Mouse (Mus musculus) forebrain, embryonic 11.5 days (tissue): ENCODE measurements at regions not wholly inside any gene's neighbourhood (a gene's known extent, or its start where the extent isn't known, plus 50 kb on each side); places are given as distances from the start of the nearest gene placed in this dataset.

Source experiments
- ATAC-seq: fragments of 200-750 bp; cut with Nextera tagmentation; replicated peaks from 2 replicates; pipeline ENCODE4 v1.8.0; 2017; ENCODE audit warnings: moderate TSS enrichment; ENCODE audit not compliant: low FRiP score
- DNase-seq: peaks from one replicate; pipeline ENCODE4 v3.0.0-alpha.2; 2017; ENCODE audit warnings: low spot score
- H3K27ac ChIP-seq: fragments of 300-500 bp; sonication (generic); 2 replicates; pipeline ENCODE4 v1.5.1; 2014; ENCODE audit warnings: low read depth, low read length
- H3K27me3 ChIP-seq: fragments of 300-500 bp; sonication (generic); 2 replicates; pipeline ENCODE4 v1.6.1; 2014; ENCODE audit warnings: mild to moderate bottlenecking, low read length, mixed read lengths; ENCODE audit not compliant: control insufficient read depth, insufficient read depth
- H3K36me3 ChIP-seq: fragments of 300-500 bp; sonication (generic); 2 replicates; pipeline ENCODE4 v1.6.1; 2014; ENCODE audit warnings: mild to moderate bottlenecking, low read length, moderate library complexity, mixed read lengths; ENCODE audit not compliant: control insufficient read depth, insufficient read depth
- H3K4me1 ChIP-seq: fragments of 300-500 bp; sonication (generic); replicated peaks from 2 replicates; pipeline ENCODE4 v1.6.1; 2014; ENCODE audit warnings: low read length, mixed read lengths; ENCODE audit not compliant: control insufficient read depth, insufficient read depth
- H3K4me2 ChIP-seq: fragments of 300-500 bp; sonication (generic); 2 replicates; pipeline ENCODE4 v1.6.1; 2014; ENCODE audit warnings: low read depth, mild to moderate bottlenecking, low read length, moderate library complexity, mixed read lengths; ENCODE audit not compliant: severe bottlenecking
- H3K4me3 ChIP-seq: fragments of 300-500 bp; sonication (generic); 2 replicates; pipeline ENCODE4 v1.5.1; 2014; ENCODE audit warnings: low read depth, low read length
- H3K9ac ChIP-seq: fragments of 300-500 bp; sonication (generic); 2 replicates; pipeline ENCODE4 v1.6.1; 2014; ENCODE audit warnings: low read length
- H3K9me3 ChIP-seq: fragments of 300-500 bp; sonication (generic); 2 replicates; pipeline ENCODE4 v1.6.1; 2016; ENCODE audit warnings: low read length, mixed read lengths; ENCODE audit not compliant: control insufficient read depth
- WGBS: fragments of 180-500 bp; shearing (Covaris S2); extraction: QIAGEN DNeasy Blood & Tissue Kit; methylation state at CpG from one replicate; pipeline ENCODE4 v1.1.7; 2014; 5-methylcytosine and 5-hydroxymethylcytosine counted together

DNA sequence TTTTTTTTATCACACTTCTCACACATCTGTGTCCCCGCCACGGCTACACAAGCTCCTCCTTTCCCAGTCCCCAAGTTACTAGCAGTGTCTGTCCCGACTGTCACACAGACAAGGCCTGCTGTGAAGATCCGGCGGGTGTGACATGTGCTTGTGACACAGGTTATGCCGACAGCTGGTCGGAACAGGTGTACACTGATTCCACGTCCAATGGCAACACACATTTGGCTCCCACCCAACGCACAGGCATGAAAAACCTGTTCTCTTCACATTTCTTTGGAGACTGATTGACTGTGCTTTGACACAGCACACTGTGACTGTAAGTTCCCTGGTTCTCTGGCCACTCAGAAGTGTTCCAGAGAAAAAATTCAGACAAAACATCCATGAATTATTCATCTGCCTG lies 281.4 kb downstream of the En1 start:
- WGBS: 74% methylated on average over 9 of the region's 9 CpGs
- H3K27me3 ChIP-seq: no peaks in the 10 kb centered on the region
- H3K9ac ChIP-seq: no peak overlapping the region
- H3K9me3 ChIP-seq: no peaks in the 10 kb centered on the region
- no peaks in the 10 kb centered on the region for H3K36me3 ChIP-seq
- H3K4me2 ChIP-seq: no peak overlapping the region
- DNase-seq (no peak), ATAC-seq (peak; percentile 36; the same call in 1 of the 2 replicates)
- no peaks in the 10 kb centered on the region for H3K4me1 ChIP-seq
- no peak overlapping the region for H3K4me3 ChIP-seq
- H3K27ac ChIP-seq: no peak overlapping the region

DNA sequence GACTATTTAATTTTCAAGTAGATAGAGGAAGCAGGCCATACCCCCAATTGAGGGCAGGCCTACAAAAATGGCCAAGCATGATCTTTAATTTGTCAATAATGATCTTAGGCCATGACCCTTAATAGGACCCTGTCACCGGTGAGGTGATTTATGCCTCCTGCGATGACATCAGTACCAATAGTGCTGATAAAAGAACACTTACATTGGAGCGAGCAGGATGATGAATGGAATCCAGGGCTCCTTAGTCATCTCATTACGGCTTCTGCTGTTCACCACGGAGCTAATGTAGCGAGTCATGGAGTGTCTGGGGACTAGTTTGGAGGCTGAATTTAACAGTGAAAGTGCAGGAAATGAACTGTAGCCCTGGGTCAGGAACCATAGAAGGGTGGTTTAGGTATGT lies 308.6 kb downstream of the En1 start:
- no peaks in the 10 kb centered on the region for H3K4me1 ChIP-seq
- H3K36me3 ChIP-seq: no peaks in the 10 kb centered on the region
- ATAC-seq (no peak), DNase-seq (no peak)
- H3K4me2 ChIP-seq: no peak overlapping the region
- H3K27me3 ChIP-seq: no peaks in the 10 kb centered on the region
- no peak overlapping the region for H3K27ac ChIP-seq
- H3K4me3 ChIP-seq: no peak overlapping the region
- no peaks in the 10 kb centered on the region for H3K9me3 ChIP-seq
- no peak overlapping the region for H3K9ac ChIP-seq
- 75% methylated on average over 6 of the region's 6 CpGs for WGBS

DNA sequence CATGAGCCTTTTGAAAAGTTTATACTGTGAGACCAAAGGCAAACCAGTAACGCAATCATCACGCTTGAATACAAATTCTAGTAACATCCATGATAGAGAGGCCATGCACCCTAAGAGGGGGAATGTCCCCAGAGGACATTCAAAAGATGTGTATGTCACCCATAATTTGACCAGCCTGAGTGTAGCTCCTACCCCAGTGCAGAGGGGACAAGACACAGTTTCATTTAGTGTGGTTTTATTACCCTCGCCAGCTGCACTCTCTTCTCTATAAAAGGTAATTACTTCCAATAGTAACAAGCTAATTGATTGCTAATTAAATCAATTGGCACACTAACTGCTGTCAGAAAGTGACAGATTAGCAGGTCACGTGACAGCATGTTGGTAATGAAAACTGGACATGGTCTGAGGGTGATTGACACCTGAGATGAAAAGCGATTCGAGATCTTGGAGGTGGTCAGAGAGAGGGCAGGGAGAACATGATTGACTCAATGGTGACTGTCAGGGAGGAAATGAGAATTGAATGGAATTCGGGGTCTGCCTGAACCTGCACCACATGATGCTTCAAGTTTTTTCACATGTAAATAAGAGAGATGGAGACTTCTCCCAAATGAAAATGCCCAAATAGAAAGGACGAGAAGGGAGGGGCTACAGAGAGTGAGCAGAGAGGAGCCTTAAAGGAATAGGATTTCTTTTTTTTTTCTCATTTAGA lies 309.9 kb downstream of the En1 start:
- H3K9me3 ChIP-seq: no peaks in the 10 kb centered on the region
- no peak overlapping the region for H3K27ac ChIP-seq
- DNase-seq (no peak), ATAC-seq (peak; percentile 71)
- H3K4me2 ChIP-seq: no peak overlapping the region
- no peaks in the 10 kb centered on the region for H3K36me3 ChIP-seq
- H3K4me3 ChIP-seq: no peak overlapping the region
- H3K4me1 ChIP-seq: no peaks in the 10 kb centered on the region
- no peaks in the 10 kb centered on the region for H3K27me3 ChIP-seq
- WGBS: 48% methylated on average over 8 of the region's 8 CpGs
- no peak overlapping the region for H3K9ac ChIP-seq

DNA sequence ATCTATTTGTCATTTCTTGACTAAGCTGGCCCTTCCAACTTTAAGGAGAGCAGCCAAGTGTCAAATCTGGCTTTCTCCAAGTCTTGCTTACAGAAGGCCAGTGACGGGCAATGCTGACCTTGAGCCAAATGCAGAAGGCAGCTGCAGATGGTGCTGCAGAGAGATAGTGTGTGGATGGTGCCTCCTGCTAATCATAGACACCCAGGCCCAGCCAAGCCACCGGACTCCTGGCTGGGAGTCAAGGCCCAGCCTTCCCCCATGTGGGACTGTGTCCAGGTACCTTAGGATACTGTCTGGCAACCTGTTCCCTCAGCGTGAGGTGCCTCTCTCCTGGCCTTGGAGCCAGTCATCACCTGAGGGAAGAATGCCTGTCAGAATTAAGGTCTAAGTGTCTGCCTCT lies 319.3 kb downstream of the En1 start:
- H3K36me3 ChIP-seq: no peaks in the 10 kb centered on the region
- no peak overlapping the region for H3K27ac ChIP-seq
- no peaks in the 10 kb centered on the region for H3K27me3 ChIP-seq
- DNase-seq: no peak
- H3K4me3 ChIP-seq: no peak overlapping the region
- ATAC-seq: no peak
- 80% methylated on average over 3 of the region's 3 CpGs for WGBS
- H3K9me3 ChIP-seq: no peaks in the 10 kb centered on the region
- H3K9ac ChIP-seq: no peak overlapping the region
- H3K4me2 ChIP-seq: no peak overlapping the region
- no peaks in the 10 kb centered on the region for H3K4me1 ChIP-seq

DNA sequence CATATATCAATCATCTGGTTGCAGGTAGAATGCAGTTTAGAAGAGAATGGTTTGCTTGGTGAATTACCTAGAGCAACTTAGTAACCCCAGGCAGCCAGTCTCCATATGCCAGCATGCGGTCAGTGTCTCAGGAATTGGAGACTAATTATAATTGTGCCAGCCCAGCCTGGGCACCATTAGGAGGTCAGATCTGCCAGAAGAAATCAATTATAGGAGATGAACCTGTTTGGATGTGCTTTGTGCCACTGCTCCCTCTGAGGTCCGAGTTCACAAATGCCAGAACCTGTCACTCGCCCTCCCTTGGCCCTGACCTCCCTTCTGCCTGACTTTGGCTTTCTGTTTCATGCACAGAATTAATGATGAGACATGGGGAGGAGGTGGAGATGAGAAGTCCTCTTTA lies 323.1 kb downstream of the En1 start:
- WGBS: 79% methylated on average over 3 of the region's 3 CpGs
- ATAC-seq: no peak
- Histone ChIP-seq H3K9me3 (no peaks in the 10 kb centered on the region), H3K27ac (no peak overlapping the region), H3K9ac (no peak overlapping the region), H3K4me3 (no peak overlapping the region), H3K4me2 (no peak overlapping the region), H3K36me3 (no peaks in the 10 kb centered on the region), H3K4me1 (no peaks in the 10 kb centered on the region), H3K27me3 (no peaks in the 10 kb centered on the region)
- DNase-seq: no peak

DNA sequence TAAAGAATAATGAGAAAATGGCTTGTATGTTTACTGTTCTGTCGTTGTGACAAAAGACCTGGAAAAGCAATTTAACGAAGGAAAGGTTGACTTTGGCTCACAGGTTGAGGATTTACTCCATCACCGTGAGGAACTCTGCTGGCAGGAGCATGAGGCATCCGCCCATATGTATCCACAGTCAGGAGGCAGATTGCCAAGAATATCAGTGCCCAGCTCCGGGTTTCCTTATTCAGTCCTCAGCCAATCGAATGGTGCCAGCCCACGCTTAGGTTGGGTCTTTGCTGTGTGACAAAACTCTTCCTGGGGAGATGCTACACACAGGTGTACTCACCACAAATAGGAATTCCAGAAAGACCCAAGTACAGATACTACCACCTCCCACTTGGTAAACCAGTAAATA lies 327.9 kb downstream of the En1 start:
- no peak overlapping the region for H3K9ac ChIP-seq
- 86% methylated on average over 7 of the region's 7 CpGs for WGBS
- H3K4me1 ChIP-seq: no peaks in the 10 kb centered on the region
- ATAC-seq (no peak), DNase-seq (no peak)
- no peak overlapping the region for H3K27ac ChIP-seq
- H3K9me3 ChIP-seq: no peaks in the 10 kb centered on the region
- H3K4me2 ChIP-seq: no peak overlapping the region
- H3K27me3 ChIP-seq: no peaks in the 10 kb centered on the region
- no peak overlapping the region for H3K4me3 ChIP-seq
- H3K36me3 ChIP-seq: no peaks in the 10 kb centered on the region

DNA sequence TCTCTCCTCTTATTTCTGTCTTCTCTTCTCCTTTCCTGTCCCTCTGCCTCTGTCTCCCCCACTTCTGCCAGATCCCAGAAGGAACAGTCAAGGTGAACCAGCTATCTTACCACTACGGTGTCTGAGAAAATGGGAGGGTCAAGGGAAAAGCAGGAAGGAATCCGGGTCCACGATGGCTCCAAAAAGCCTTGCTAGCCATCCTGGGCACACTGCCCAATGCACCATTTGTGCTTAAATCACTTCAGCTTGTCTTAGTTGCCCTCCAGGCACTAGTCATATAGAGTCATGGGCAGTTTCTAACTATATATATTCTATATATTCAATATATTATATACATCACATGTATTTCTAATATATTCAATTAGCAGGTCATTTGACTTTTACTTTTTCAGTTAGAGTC lies 333.1 kb downstream of the En1 start:
- H3K9ac ChIP-seq: no peak overlapping the region
- no peaks in the 10 kb centered on the region for H3K36me3 ChIP-seq
- H3K4me2 ChIP-seq: no peak overlapping the region
- no peak for DNase-seq
- H3K9me3 ChIP-seq: no peaks in the 10 kb centered on the region
- no peak for ATAC-seq
- WGBS: 94% methylated on average over 3 of the region's 3 CpGs
- no peaks in the 10 kb centered on the region for H3K27me3 ChIP-seq
- H3K4me3 ChIP-seq: no peak overlapping the region
- no peak overlapping the region for H3K27ac ChIP-seq
- H3K4me1 ChIP-seq: no peaks in the 10 kb centered on the region

DNA sequence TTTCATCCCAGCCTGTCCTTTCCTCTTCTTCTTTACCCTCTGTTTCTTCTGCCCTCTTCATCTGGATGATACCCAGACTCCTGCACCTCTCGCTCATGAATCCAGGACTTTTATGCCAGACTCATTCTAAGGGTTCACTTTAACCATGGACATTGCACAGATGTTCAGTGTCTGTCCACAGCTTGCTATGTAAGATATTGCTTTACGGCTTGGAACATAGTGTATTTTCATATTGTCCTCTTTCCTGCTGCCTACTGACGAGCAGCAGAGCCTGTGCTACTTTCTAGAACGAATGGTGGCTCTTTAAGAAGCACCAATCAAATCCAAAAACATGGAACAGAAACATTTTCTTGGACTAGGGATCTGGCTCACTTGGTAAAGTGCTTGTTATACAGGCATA lies 341.5 kb downstream of the En1 start:
- no peak overlapping the region for H3K4me2 ChIP-seq
- no peaks in the 10 kb centered on the region for H3K4me1 ChIP-seq
- H3K4me3 ChIP-seq: no peak overlapping the region
- H3K36me3 ChIP-seq: no peaks in the 10 kb centered on the region
- ATAC-seq: no peak
- H3K9ac ChIP-seq: no peak overlapping the region
- WGBS: 84% methylated on average over 4 of the region's 4 CpGs
- no peaks in the 10 kb centered on the region for H3K9me3 ChIP-seq
- H3K27me3 ChIP-seq: no peaks in the 10 kb centered on the region
- DNase-seq: no peak
- no peak overlapping the region for H3K27ac ChIP-seq

DNA sequence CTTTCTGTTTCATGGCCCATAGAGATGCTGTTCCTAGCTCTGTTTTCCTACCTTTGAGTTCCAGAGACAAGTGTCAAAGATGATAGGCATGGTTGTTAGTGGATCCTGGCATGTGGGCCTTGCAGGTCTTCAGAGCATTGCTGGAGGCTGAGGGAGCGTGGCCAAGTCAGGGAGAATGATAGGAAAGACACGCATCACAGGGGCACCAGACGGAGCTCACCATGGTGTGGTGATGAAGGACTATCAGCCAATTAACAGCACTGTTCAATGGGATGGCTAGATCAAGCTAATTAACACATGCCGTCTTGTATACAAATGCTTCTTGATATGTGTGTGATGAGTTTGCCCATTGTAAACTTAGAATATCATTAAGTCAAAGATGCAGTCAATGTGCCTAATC lies 344.1 kb downstream of the En1 start:
- Histone ChIP-seq H3K27ac (no peak overlapping the region), H3K4me3 (no peak overlapping the region), H3K36me3 (no peaks in the 10 kb centered on the region), H3K27me3 (no peaks in the 10 kb centered on the region), H3K4me1 (no peaks in the 10 kb centered on the region), H3K9me3 (no peaks in the 10 kb centered on the region), H3K9ac (no peak overlapping the region), H3K4me2 (no peak overlapping the region)
- DNase-seq (no peak), ATAC-seq (no peak)
- WGBS: 81% methylated on average over 4 of the region's 4 CpGs
